Mouse (Mus musculus): ENCODE results near the gene Eif3j1. TPM values are rescaled to one million over a fixed set of nuclear protein-coding genes. Genes with fewer than 3 reads are reported as not detected.

Gene Eif3j1
- 10 to 100 TPM; 11.5 to 16.5 TPM for polyA plus RNA-seq (2017; shearing (Covaris generic))

DNA sequence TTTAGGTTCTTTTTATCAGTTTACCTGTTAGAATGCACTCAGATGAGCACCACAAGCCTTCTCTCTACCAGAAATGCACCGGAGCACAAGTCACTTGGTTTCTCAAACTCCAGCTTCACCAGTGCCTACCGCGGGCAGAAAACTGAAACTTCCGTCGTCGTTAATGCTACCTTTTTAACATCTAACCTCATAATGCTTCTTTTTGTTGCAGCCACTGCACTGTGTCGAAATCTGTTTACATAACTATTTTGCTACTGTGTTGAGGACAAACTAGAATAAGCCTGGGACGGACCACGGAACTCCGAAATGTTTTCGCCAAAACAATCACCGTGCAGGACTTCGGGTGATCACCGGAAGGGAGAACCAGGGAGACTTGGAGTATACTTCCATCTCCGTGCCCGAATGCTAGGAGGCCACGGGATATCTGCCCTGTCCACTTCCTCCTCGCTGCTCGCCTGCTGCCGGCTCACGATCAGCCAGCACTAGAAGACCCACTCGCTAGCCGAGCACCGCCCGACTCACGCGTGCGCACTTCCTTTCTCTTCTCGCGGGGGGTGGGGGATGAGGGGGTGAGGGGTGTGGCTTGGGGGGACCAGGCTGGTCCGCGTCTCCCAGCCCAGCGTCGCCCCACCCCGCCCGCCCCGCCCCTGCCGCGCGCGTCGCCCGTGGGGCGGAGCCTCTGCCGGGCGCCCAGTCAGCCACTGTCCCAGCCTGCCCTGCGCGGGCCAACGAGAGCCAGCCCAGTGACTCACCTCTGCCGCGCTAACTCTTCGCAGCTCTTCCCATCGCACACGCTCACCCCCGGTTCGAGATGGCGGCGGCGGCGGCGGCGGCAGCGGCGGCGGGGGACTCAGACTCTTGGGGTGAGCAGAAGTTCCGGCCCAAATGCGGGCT, at the start of gene Eif3j1:
Eif3j1 (plus strand) TSS at position 685 of the 894 bp plus-strand sequence.

Other genes starting within 250 kb of the Eif3j1 start
- 1 to 10 TPM; 2.0 to 3.3 TPM for gene Frmd5, start 221.5 kb upstream of the Eif3j1 start, polyA plus RNA-seq (2017; shearing (Covaris generic))
- 1 to 10 TPM; 5.0 to 7.6 TPM for gene Casc4, start 161.6 kb upstream of the Eif3j1 start, polyA plus RNA-seq (2017; shearing (Covaris generic))
- 10 to 100 TPM; 46.0 to 52.9 TPM for gene Ctdspl2, start 72.5 kb upstream of the Eif3j1 start, polyA plus RNA-seq (2017; shearing (Covaris generic))
- not detected for gene Mageb3, start 72.5 kb upstream of the Eif3j1 start, polyA plus RNA-seq (2017; shearing (Covaris generic))
- 10 to 100 TPM; 12.7 to 18.8 TPM for gene Spg11, start 89.8 kb downstream of the Eif3j1 start, polyA plus RNA-seq (2017; shearing (Covaris generic))
- gene B2m, start 119.1 kb downstream of the Eif3j1 start, polyA plus RNA-seq (2017; shearing (Covaris generic)): 1,000 to 10,000 TPM; 7,214 to 7,784 TPM
- gene Trim69, start 132.2 kb downstream of the Eif3j1 start, polyA plus RNA-seq (2017; shearing (Covaris generic)): under 1 TPM in 1 of 2 experiments, not detected in 1; 0.76 TPM
- 1 to 10 TPM in 1 of 2 experiments, under 1 TPM in 1; 0.69 to 1.5 TPM for gene Patl2, start 157.6 kb downstream of the Eif3j1 start, polyA plus RNA-seq (2017; shearing (Covaris generic))
- gene Terb2, start 157.7 kb downstream of the Eif3j1 start, polyA plus RNA-seq (2017; shearing (Covaris generic)): under 1 TPM in 1 of 2 experiments, not detected in 1; 0.31 TPM
- gene Sord, start 206.2 kb downstream of the Eif3j1 start, polyA plus RNA-seq (2017; shearing (Covaris generic)): 1 to 10 TPM; 2.3 to 3.3 TPM

All from inflammation-experienced regulatory T-cells (primary cell).